Mouse (Mus musculus) midbrain, embryonic 16.5 days (tissue): Measurements from ENCODE around the gene Traf3. TPM values are rescaled to one million over a fixed set of nuclear protein-coding genes. Genes with fewer than 3 reads are reported as not detected.

Experiments used
- ATAC-seq: fragments of 200-750 bp; cut with Nextera tagmentation; 2 replicates; pipeline ENCODE4 v1.8.0; 2017; ENCODE audit warnings: moderate TSS enrichment
- H3K27ac ChIP-seq: fragments of 300-500 bp; sonication (generic); 2 replicates; pipeline ENCODE4 v1.5.1; 2014; ENCODE audit warnings: mild to moderate bottlenecking, low read length, mixed read lengths
- H3K27me3 ChIP-seq: fragments of 300-500 bp; sonication (generic); 2 replicates; pipeline ENCODE4 v1.6.1; 2014; ENCODE audit warnings: low read depth, low read length, mixed read lengths; ENCODE audit not compliant: control insufficient read depth, insufficient read depth
- H3K36me3 ChIP-seq: fragments of 300-500 bp; sonication (generic); 2 replicates; pipeline ENCODE4 v1.6.1; 2014; ENCODE audit warnings: mild to moderate bottlenecking, low read length, moderate library complexity, mixed read lengths; ENCODE audit not compliant: control insufficient read depth, insufficient read depth
- H3K4me1 ChIP-seq: fragments of 300-500 bp; sonication (generic); 2 replicates; pipeline ENCODE4 v1.6.1; 2014; ENCODE audit warnings: mild to moderate bottlenecking, low read length, mixed read lengths; ENCODE audit not compliant: control insufficient read depth, insufficient read depth
- H3K4me2 ChIP-seq: fragments of 300-500 bp; sonication (generic); 2 replicates; pipeline ENCODE4 v1.6.1; 2014; ENCODE audit warnings: mild to moderate bottlenecking, low read length, mixed read lengths
- H3K4me3 ChIP-seq: fragments of 300-500 bp; sonication (generic); 2 replicates; pipeline ENCODE4 v1.5.1; 2014; ENCODE audit warnings: low read depth, mild to moderate bottlenecking, low read length, moderate library complexity, mixed read lengths
- H3K9ac ChIP-seq: fragments of 300-500 bp; sonication (generic); 2 replicates; pipeline ENCODE4 v1.6.1; 2014; ENCODE audit warnings: low read depth, low read length, mixed read lengths
- H3K9me3 ChIP-seq: fragments of 300-500 bp; sonication (generic); replicated peaks from 2 replicates; pipeline ENCODE4 v1.6.1; 2014; ENCODE audit warnings: mild to moderate bottlenecking, low read length, mixed read lengths; ENCODE audit not compliant: control insufficient read depth, poor library complexity, severe bottlenecking
- WGBS: fragments of 180-500 bp; shearing (Covaris S2); extraction: QIAGEN DNeasy Blood & Tissue Kit; methylation state at CpG from one replicate; pipeline ENCODE4 v1.1.7; 2014; 5-methylcytosine and 5-hydroxymethylcytosine counted together
- polyA plus RNA-seq: library from polyadenylated mRNA; unstranded; fragments of >200 nt; fragmentation: Nextera tagmentation; extraction: Ambion mirVana; gene quantifications from 2 replicates; pipeline ENCODE4 v1.2.1, GENCODE M21; 2015

Traf3 gene
- polyA plus RNA-seq, 1 experiment from 2014 or later = 17.4 TPM

DNA sequence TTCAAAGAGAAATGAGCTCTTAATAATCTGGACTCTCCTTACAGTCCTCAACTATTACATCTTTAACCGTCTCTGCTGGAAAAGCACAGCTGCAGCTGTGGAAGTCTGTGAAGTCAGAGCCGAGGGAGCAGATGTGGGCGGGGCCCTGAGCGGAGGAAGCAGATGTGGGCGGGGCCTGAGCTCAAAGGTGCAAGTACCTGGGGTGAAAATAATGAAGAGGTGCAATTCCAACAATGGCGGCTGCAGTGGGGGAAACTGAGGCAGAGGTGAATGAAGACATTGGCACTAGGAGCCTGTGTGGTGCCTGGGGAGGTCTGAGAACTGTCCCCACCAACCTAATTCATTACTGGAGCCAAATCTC is 16.0 kb upstream of the Traf3 start:
- Histone ChIP-seq H3K27me3 (no peaks in the 10 kb centered on the region), H3K4me3 (no peak overlapping the region), H3K4me1 (no peaks in the 10 kb centered on the region; the same call in 1 of the 2 replicates), H3K4me2 (no peak overlapping the region), H3K27ac (no peak overlapping the region), H3K36me3 (no peaks in the 10 kb centered on the region), H3K9me3 (no peaks in the 10 kb centered on the region), H3K9ac (no peak overlapping the region)
- no peak for ATAC-seq
- 11% methylated on average over 6 of the region's 6 CpGs for WGBS

DNA sequence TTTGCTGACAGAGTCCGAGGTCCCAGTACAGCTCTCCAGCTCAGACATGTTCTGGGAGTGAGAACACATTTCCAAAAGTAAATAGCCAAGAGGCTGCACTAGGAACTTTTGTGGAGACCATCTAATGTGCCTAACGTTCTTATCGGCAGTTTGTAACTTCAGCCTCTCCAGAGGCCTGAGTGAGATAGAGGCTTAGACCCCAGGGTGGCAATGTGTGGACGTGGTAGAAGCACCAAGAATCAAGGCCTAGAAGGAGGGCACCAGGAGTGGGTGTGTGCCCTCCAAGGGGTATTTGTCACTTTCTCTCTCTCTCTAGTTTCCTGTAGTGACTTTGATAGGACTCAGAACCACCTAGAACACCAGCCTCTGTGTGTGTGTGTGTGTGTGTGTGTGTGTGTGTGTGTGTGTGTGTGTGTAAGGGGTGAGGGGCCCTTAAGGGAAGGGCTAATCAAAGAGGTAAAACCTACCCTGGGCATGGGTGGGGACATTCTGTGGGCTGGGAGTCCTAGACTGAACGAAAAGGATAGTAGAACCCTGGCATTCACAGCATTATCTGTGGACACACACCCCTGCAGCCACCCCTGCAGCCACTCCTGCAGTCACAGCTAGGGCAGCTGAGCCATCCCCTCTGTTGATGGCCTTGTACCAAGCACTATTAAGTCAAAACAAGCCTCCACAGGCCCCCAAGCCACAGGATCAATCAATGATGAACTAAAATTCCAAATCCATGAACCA is 14.6 kb upstream of the Traf3 start:
- Histone ChIP-seq H3K27ac (no peak overlapping the region), H3K4me3 (no peak overlapping the region), H3K9me3 (no peaks in the 10 kb centered on the region), H3K4me1 (no peaks in the 10 kb centered on the region), H3K4me2 (no peak overlapping the region), H3K36me3 (no peaks in the 10 kb centered on the region), H3K9ac (no peak overlapping the region), H3K27me3 (no peaks in the 10 kb centered on the region)
- no peak for ATAC-seq
- WGBS = 83% methylated on average over 5 of the region's 5 CpGs

DNA sequence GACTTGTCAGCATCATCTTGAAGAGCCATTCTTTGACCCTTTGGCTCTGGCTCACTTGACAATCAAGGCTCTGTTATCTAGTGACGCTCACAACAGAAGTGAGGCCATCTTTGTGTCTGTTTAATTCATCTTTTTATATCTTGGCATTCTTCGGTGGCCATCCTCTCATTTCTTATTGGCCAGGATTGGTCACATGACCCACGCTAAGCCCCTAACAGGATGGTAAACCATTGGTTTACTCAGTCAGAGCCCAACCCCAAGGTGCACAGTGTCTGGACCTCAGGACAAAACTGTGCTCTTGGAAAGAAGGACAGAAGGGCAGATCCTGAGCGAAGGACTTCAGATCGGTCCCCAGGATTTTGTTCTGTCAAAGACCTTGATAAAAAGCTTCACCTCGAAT is 13.6 kb upstream of the Traf3 start:
- H3K36me3 ChIP-seq = no peaks in the 10 kb centered on the region
- H3K9ac ChIP-seq = no peak overlapping the region
- H3K27ac ChIP-seq = no peak overlapping the region
- WGBS = 86% methylated on average over 6 of the region's 6 CpGs
- no peaks in the 10 kb centered on the region for H3K9me3 ChIP-seq
- H3K4me3 ChIP-seq = no peak overlapping the region
- no peaks in the 10 kb centered on the region for H3K4me1 ChIP-seq
- no peak for ATAC-seq
- H3K4me2 ChIP-seq = no peak overlapping the region
- no peaks in the 10 kb centered on the region for H3K27me3 ChIP-seq

DNA sequence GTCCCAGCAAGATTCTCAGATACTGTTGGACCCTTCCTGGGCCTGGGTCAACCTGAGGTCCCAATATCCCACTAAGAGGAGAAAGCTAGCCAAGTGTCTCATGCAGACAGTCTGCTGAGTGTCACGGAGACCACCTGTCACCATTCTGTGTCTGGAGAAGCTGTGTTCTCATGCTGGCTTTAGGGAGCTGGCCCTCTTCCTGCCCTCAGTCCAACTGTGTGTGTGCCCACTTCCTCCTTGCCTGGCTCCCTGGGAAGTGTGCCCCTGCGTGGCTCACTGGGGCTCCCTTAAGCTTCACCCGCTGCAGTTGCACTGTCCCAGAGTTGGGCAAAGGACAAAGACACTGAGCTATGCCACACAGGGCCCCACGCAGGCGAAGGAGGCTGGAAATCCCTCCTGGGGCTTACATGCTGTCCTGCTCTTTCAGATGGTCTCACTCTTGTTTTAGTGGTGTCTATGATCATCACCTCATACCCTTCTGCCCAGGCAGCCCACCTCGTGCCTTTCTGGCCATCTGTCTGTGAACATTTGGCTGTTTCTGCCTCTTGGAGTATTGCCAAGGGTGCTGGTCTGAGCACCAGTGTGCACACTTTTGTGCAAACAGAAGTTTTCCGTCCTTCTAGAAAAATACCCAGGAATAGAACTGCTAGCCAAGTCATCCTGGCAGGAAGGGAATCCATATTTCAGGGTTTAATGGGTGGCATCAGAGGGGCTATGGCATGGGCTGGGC is 13.0 kb upstream of the Traf3 start:
- Histone ChIP-seq H3K9ac (no peak overlapping the region), H3K27ac (no peak overlapping the region), H3K36me3 (no peaks in the 10 kb centered on the region), H3K4me3 (no peak overlapping the region), H3K4me1 (no peaks in the 10 kb centered on the region), H3K9me3 (no peaks in the 10 kb centered on the region), H3K4me2 (no peak overlapping the region), H3K27me3 (no peaks in the 10 kb centered on the region)
- no peak for ATAC-seq
- WGBS = 66% methylated on average over 7 of the region's 7 CpGs

DNA sequence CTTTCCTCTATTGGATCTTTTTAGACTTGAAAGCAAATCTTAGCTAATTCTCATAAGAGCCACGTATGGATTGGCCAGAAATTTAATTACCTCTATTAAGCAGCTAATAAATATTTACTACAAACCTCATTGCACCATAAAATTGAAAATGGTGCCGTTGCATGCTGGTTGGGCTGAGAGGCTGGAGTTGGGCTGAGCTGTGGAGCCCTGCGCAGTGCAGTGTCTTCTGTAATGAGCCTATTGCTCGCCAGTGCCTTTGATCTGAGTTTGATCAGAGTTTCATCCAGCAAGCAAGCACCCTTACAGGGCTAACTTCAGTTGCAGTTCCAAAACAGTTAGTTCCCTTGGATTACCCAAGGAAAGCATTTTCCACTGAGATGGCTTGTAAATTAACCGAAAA is 12.2 kb upstream of the Traf3 start:
- H3K36me3 ChIP-seq = no peaks in the 10 kb centered on the region
- no peaks in the 10 kb centered on the region for H3K9me3 ChIP-seq
- 66% methylated on average over 5 of the region's 5 CpGs for WGBS
- H3K4me1 ChIP-seq = no peaks in the 10 kb centered on the region
- no peaks in the 10 kb centered on the region for H3K27me3 ChIP-seq
- no peak overlapping the region for H3K27ac ChIP-seq
- no peak overlapping the region for H3K9ac ChIP-seq
- H3K4me2 ChIP-seq = no peak overlapping the region
- ATAC-seq = no peak
- H3K4me3 ChIP-seq = no peak overlapping the region

DNA sequence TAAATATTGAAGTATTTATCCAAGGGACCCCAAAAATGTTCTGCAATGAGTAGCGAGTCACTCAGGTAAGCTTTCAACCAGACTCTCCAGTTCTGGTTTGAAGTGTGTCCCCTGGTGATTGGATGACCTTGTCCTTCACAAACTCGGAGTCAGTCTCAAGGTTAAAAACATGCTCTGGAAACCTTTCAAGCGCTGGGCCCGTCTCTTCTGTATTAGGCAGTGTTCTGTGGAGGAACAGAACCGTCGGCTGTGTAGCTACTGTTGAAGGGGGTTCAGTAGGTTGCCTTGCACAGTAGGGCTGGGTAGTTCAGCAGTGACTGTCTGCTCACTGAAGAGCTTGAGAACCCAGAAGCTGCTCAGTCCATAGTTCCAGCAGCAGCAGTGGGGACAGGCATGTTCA is 11.5 kb upstream of the Traf3 start:
- H3K9me3 ChIP-seq = no peaks in the 10 kb centered on the region
- no peaks in the 10 kb centered on the region for H3K27me3 ChIP-seq
- no peak for ATAC-seq
- no peak overlapping the region for H3K4me3 ChIP-seq
- WGBS = 88% methylated on average over 6 of the region's 6 CpGs
- no peaks in the 10 kb centered on the region for H3K4me1 ChIP-seq
- no peak overlapping the region for H3K9ac ChIP-seq
- no peak overlapping the region for H3K27ac ChIP-seq
- no peaks in the 10 kb centered on the region for H3K36me3 ChIP-seq
- H3K4me2 ChIP-seq = no peak overlapping the region

DNA sequence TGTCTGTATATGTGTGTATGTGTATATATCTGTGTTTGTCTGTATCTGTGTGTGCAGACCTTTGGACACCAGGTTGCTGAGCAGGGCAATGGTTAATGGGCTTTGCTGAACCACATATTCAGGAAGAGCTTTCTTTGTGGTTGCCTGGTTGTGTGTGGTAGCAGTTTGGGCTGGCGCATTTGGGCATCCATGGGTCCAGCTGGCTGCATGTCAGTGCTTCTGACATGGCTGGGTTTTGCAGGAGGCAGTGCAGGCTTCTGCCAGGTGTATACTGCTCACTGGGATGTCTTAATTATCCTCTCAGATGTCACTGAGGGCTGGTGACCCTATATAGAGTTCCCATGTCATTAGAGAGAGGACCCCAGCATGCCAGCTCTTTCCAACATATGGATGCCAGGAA is 10.4 kb upstream of the Traf3 start:
- H3K4me2 ChIP-seq = no peak overlapping the region
- no peak overlapping the region for H3K4me3 ChIP-seq
- H3K27me3 ChIP-seq = no peaks in the 10 kb centered on the region
- WGBS = 94% methylated on average over 1 of the region's 1 CpGs
- no peaks in the 10 kb centered on the region for H3K9me3 ChIP-seq
- H3K36me3 ChIP-seq = no peaks in the 10 kb centered on the region
- no peak overlapping the region for H3K27ac ChIP-seq
- ATAC-seq = no peak
- H3K4me1 ChIP-seq = peaks cover 2% of the 10 kb centered on the region; the same call in 1 of the 2 replicates
- no peak overlapping the region for H3K9ac ChIP-seq

DNA sequence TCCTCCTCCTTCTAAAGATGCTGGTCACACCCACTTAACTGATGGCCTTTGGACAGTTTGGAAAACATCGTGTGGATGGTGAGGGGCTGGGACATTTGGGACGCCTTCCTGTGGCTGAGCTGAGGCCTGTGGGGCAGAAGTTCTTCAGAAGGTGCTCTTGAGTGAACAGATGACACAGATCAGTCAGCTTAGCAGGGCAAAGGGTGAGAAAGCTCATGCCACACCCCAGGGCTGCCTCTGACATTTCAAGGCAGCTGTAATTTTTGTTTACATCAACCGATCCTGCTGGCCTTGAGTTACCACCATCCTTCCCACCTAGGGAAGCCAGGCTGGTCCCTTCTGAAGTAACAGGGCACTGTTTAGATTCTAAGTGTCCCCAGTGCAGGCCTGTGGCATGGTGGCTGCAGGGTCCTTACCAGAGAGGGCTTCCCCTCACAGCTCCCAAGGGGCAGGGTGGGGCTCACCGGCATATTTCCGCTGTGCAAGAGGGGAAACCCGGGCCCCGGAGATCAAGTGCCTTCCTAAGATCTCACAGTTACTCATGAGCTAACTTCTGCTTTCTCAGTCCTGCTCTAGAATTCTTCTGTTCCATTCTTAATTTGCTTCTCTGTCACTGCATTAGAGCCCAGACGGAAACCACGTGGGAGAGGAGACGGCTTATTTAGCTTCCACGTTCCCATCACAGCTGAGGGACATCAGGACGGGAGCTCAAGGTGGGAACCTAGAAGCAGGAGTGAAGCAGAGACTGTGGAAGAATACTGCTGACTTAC is 6.3 kb upstream of the Traf3 start:
- 68% methylated on average over 12 of the region's 12 CpGs for WGBS
- no peak overlapping the region for H3K9ac ChIP-seq
- H3K36me3 ChIP-seq = no peaks in the 10 kb centered on the region
- peaks cover 28% of the 10 kb centered on the region for H3K4me1 ChIP-seq
- no peaks in the 10 kb centered on the region for H3K9me3 ChIP-seq
- H3K27ac ChIP-seq = no peak overlapping the region
- no peak overlapping the region for H3K4me2 ChIP-seq
- ATAC-seq = no peak
- no peaks in the 10 kb centered on the region for H3K27me3 ChIP-seq
- H3K4me3 ChIP-seq = no peak overlapping the region

DNA sequence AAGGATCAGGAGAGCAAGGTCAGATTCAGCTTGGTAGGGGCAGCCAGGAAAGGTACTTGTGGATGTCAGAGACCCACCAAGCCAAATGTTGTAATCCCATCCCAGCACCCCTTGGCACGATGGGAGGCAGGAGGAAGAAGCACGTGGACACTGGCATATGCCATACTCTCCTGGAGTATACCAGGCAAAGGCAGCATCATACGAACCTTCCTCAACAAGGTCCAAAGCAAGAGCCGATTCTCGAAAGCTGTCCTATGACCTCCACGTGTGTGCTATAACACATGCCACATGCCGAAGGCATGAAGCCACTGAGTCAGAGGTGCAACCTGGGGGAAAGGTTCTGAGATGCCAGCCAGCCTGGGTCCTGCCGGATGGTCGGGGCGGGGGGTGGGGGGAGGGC is 5.3 kb upstream of the Traf3 start:
- Histone ChIP-seq H3K4me3 (no peak overlapping the region), H3K9me3 (no peaks in the 10 kb centered on the region), H3K27me3 (no peaks in the 10 kb centered on the region), H3K4me2 (no peak overlapping the region), H3K4me1 (peaks cover 32% of the 10 kb centered on the region), H3K36me3 (no peaks in the 10 kb centered on the region), H3K27ac (peak overlapping the region; percentile 85; the same call in 1 of the 2 replicates), H3K9ac (no peak overlapping the region)
- no peak for ATAC-seq
- WGBS = 95% methylated on average over 10 of the region's 10 CpGs
